Mouse (Mus musculus): ENCODE data around the gene Lifr.

DNA sequence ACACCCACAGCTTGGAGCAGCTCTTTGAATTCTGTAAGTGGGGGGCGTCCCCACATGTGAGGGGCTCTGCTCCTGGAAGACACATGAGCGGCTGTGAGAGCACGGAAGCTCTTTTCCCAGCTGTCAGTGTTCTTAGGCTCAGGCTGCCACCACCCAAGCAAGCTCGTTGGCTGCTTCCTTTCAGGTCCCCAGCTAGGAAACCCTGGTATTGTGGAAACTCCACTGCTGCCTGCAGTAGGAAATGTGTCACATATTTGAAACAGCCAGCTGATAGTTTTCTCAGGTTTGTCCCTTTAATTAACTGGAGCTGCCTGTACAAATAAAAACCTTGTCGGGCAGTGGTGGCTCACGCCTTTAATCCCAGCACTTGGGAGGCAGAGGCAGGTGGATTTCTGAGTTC lies 73.4 kb downstream of the Lifr start:
- no peak for TF ChIP-seq CTCF (IDR thresholded peaks at IDR 0.05; ENCODE audit: borderline replicate concordance, insufficient read depth, low read depth, low read length)
- TF ChIP-seq POLR2A (IDR thresholded peaks at IDR 0.05; ENCODE audit: borderline replicate concordance, insufficient read depth, low read length), result no peak
